Mouse (Mus musculus): ENCODE measurements around the gene Olfr926.

- TF ChIP-seq USF2 (IDR thresholded peaks at IDR 0.05; ENCODE audit: borderline replicate concordance in 1 of 2, insufficient read depth in 1 of 2, low read depth in 1 of 2, low read length in 2 of 2) (no peak), GATA1 (IDR thresholded peaks at IDR 0.05; ENCODE audit: low read depth, low read length) (no peak), ZNF384 (IDR thresholded peaks at IDR 0.05; ENCODE audit: low read depth, low read length) (no peak), CTCF (IDR thresholded peaks at IDR 0.05 in 2 of 3, conservative IDR thresholded peaks at IDR 0.05 in 1 of 3; ENCODE audit: control insufficient read depth in 1 of 3, insufficient read depth in 1 of 3, low read depth in 2 of 3, low read length in 3 of 3, poor library complexity in 1 of 3, severe bottlenecking in 1 of 3) (no peak), POLR2A (IDR thresholded peaks at IDR 0.05; ENCODE audit: control insufficient read depth in 1 of 2, insufficient read depth in 1 of 2, low read depth in 1 of 2, low read length in 2 of 2, poor library complexity in 1 of 2) (no peak), USF1 (IDR thresholded peaks at IDR 0.05; ENCODE audit: low read depth, low read length) (no peak), EP300 (IDR thresholded peaks at IDR 0.05; ENCODE audit: low read depth in 1 of 2, low read length in 2 of 2) (no peak), GABPA (IDR thresholded peaks at IDR 0.05; ENCODE audit: low read depth, low read length) (no peak), RCOR1 (IDR thresholded peaks at IDR 0.05; ENCODE audit: low read depth, low read length) (no peak), ZMIZ1 (IDR thresholded peaks at IDR 0.05; ENCODE audit: low read depth, low read length) (no peak), RAD21 (IDR thresholded peaks at IDR 0.05; ENCODE audit: low read depth, low read length) (no peak), MAX (IDR thresholded peaks at IDR 0.05; ENCODE audit: low read length) (no peak)
Observed at GRCm38 (mm10) chr9:38833027-38833426, 43.9 kb upstream of the Olfr926 start.

Measured in MEL (cell line).